Mouse (Mus musculus) stomach, postnatal 0 days (tissue): ENCODE measurements around the gene Pink1.

Experiments
- CTCF ChIP-seq: IDR thresholded peaks from 2 replicates; pipeline ENCODE4 v1.5.1; 2016; ENCODE audit warnings: antibody characterized with exemption, low read depth, mild to moderate bottlenecking, moderate library complexity
- EP300 ChIP-seq: optimal IDR thresholded peaks from 2 replicates; pipeline ENCODE3; 2016; ENCODE audit warnings: antibody characterized with exemption

GRCm38 (mm10) chr4:138337341-138337740, 11.2 kb upstream of the Pink1 start:
- TF ChIP-seq EP300 (no peak), CTCF (no peak)
